Mouse (Mus musculus): ENCODE results near the gene Kmt2e. TPM values are rescaled to one million over a fixed set of nuclear protein-coding genes. Genes with fewer than 3 reads are reported as not detected.

Kmt2e gene
- polyA plus RNA-seq, 1 experiment from 2014 or later = 44.8 TPM

DNA sequence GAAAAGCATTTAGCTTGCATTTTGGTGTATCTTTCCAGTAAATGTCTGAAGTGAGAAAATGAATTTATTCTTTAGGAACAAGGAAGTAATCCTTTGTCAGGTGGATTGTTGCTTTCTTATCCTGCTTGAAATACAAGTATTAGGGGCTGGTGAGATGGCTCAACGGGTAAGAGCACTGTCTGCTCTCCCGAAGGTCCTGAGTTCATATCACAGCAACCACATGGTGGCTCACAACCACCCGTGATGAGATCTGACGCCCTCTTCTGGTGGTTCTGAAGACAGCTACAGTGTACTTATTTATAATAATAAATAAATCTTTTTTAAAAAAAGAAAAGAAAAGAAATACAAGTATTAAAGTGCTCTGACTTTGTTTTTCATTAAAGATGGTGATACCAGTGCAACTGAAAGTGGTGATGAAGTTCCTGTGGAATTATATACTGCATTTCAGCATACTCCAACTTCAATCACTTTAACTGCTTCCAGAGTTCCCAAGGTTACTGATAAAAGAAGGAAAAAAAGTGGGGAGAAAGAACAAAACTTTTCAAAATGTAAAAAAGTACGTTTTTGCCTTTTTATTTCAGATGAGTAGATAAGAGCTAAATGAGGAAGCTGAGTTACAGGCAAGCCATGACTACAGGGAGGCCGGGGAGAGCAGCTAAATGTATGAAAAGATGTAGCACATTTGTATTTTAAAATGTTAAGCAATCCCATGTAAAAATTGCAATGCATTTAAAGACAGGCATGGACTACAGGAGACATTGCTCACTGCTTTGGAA is 39.0 kb downstream of the Kmt2e start:
- peaks cover 53% of the 10 kb centered on the region for H3K36me3 ChIP-seq (ENCODE audit: control insufficient read depth, insufficient read depth)

DNA sequence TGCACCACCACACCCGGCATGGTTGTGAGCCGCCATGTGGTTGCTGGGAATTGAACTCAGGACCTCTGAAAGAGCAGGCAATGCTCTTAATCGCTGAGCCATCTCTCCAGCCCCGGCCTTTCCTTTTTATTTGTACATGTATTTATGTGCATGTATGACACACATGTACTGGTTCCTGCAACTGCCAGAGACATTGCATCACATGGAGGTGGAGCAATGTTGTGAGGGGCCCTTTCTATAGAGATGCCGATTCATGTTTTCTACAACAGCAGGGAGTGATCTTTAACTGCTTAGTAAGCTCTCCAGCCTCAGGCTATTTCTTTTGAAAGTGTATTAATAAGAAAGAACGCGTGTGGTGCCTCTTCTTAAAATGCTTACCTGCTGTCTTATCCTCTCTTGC is 49.6 kb downstream of the Kmt2e start:
- ATAC-seq = no peak
- H3K4me3 ChIP-seq (ENCODE audit: low read depth, low read length) = no peak overlapping the region
- no peak overlapping the region for H3K4me2 ChIP-seq (replicated peaks; ENCODE audit: low read depth)
- no peak overlapping the region for H3K27ac ChIP-seq (ENCODE audit: low read depth, low read length)
- H3K9me3 ChIP-seq (ENCODE audit: control insufficient read depth) = no peaks in the 10 kb centered on the region
- H3K27me3 ChIP-seq (replicated peaks; ENCODE audit: control insufficient read depth, insufficient read depth, low read length) = no peaks in the 10 kb centered on the region
- 85% methylated on average over 7 of the region's 7 CpGs for WGBS
- TF ChIP-seq CTCF (IDR thresholded peaks at IDR 0.05; ENCODE audit: low read depth) = no peak
- H3K9ac ChIP-seq (ENCODE audit: low read depth, low read length) = no peak overlapping the region
- peaks cover 72% of the 10 kb centered on the region for H3K36me3 ChIP-seq (ENCODE audit: control insufficient read depth, insufficient read depth)
- H3K4me1 ChIP-seq (replicated peaks; ENCODE audit: control insufficient read depth, insufficient read depth, low read length) = no peaks in the 10 kb centered on the region

More for the DNA sequence above, 39.0 kb downstream of the Kmt2e start:
- H3K9me3 ChIP-seq (ENCODE audit: control insufficient read depth) = no peaks in the 10 kb centered on the region
- no peak for ATAC-seq
- no peak overlapping the region for H3K4me3 ChIP-seq (ENCODE audit: low read depth, low read length)
- H3K27ac ChIP-seq (ENCODE audit: low read depth, low read length) = no peak overlapping the region
- TF ChIP-seq CTCF (IDR thresholded peaks at IDR 0.05; ENCODE audit: low read depth) = peak; percentile 57
- no peaks in the 10 kb centered on the region for H3K4me1 ChIP-seq (replicated peaks; ENCODE audit: control insufficient read depth, insufficient read depth, low read length)
- no peaks in the 10 kb centered on the region for H3K27me3 ChIP-seq (replicated peaks; ENCODE audit: control insufficient read depth, insufficient read depth, low read length)
- H3K9ac ChIP-seq (ENCODE audit: low read depth, low read length) = no peak overlapping the region
- H3K4me2 ChIP-seq (replicated peaks; ENCODE audit: low read depth) = no peak overlapping the region
- WGBS = 69% methylated on average over 6 of the region's 6 CpGs

- ATAC-seq = no peak
- H3K4me1 ChIP-seq (replicated peaks; ENCODE audit: control insufficient read depth, insufficient read depth, low read length) = no peaks in the 10 kb centered on the region
- H3K4me3 ChIP-seq (ENCODE audit: low read depth, low read length) = no peak overlapping the region
- no peak overlapping the region for H3K27ac ChIP-seq (ENCODE audit: low read depth, low read length)
- H3K4me2 ChIP-seq (replicated peaks; ENCODE audit: low read depth) = no peak overlapping the region
- no peak overlapping the region for H3K9ac ChIP-seq (ENCODE audit: low read depth, low read length)
- H3K36me3 ChIP-seq (ENCODE audit: control insufficient read depth, insufficient read depth) = peaks cover 79% of the 10 kb centered on the region
- no peaks in the 10 kb centered on the region for H3K27me3 ChIP-seq (replicated peaks; ENCODE audit: control insufficient read depth, insufficient read depth, low read length)
- H3K9me3 ChIP-seq (ENCODE audit: control insufficient read depth) = no peaks in the 10 kb centered on the region
- 76% methylated on average over 4 of the region's 4 CpGs for WGBS
- TF ChIP-seq CTCF (IDR thresholded peaks at IDR 0.05; ENCODE audit: low read depth) = no peak
Observed at GRCm38 (mm10) chr5:23489231-23489630, 55.0 kb downstream of the Kmt2e start.

- no peak for ATAC-seq
- Histone ChIP-seq H3K36me3 (ENCODE audit: control insufficient read depth, insufficient read depth) (peaks cover 78% of the 10 kb centered on the region), H3K4me2 (replicated peaks; ENCODE audit: low read depth) (no peak overlapping the region)
Observed at GRCm38 (mm10) chr5:23490797-23491196, 56.6 kb downstream of the Kmt2e start.

GRCm38 (mm10) chr5:23496396-23496795 is 62.2 kb downstream of the Kmt2e start:
- no peak for TF ChIP-seq CTCF (IDR thresholded peaks at IDR 0.05; ENCODE audit: low read depth)
- Histone ChIP-seq H3K27me3 (replicated peaks; ENCODE audit: control insufficient read depth, insufficient read depth, low read length) (no peaks in the 10 kb centered on the region), H3K36me3 (ENCODE audit: control insufficient read depth, insufficient read depth) (peaks cover 79% of the 10 kb centered on the region), H3K4me2 (replicated peaks; ENCODE audit: low read depth) (no peak overlapping the region), H3K9me3 (ENCODE audit: control insufficient read depth) (no peaks in the 10 kb centered on the region), H3K9ac (ENCODE audit: low read depth, low read length) (no peak overlapping the region), H3K4me3 (ENCODE audit: low read depth, low read length) (no peak overlapping the region), H3K4me1 (replicated peaks; ENCODE audit: control insufficient read depth, insufficient read depth, low read length) (no peaks in the 10 kb centered on the region), H3K27ac (ENCODE audit: low read depth, low read length) (no peak overlapping the region)
- 84% methylated on average over 3 of the region's 3 CpGs for WGBS
- ATAC-seq = no peak

More at GRCm38 (mm10) chr5:23490797-23491196, 56.6 kb downstream of the Kmt2e start:
- 43% methylated on average over 2 of the region's 2 CpGs for WGBS
- no peaks in the 10 kb centered on the region for H3K27me3 ChIP-seq (replicated peaks; ENCODE audit: control insufficient read depth, insufficient read depth, low read length)
- no peak overlapping the region for H3K9ac ChIP-seq (ENCODE audit: low read depth, low read length)
- no peaks in the 10 kb centered on the region for H3K4me1 ChIP-seq (replicated peaks; ENCODE audit: control insufficient read depth, insufficient read depth, low read length)
- TF ChIP-seq CTCF (IDR thresholded peaks at IDR 0.05; ENCODE audit: low read depth) = peak; percentile 70
- H3K4me3 ChIP-seq (ENCODE audit: low read depth, low read length) = no peak overlapping the region
- no peak overlapping the region for H3K27ac ChIP-seq (ENCODE audit: low read depth, low read length)
- H3K9me3 ChIP-seq (ENCODE audit: control insufficient read depth) = no peaks in the 10 kb centered on the region

DNA sequence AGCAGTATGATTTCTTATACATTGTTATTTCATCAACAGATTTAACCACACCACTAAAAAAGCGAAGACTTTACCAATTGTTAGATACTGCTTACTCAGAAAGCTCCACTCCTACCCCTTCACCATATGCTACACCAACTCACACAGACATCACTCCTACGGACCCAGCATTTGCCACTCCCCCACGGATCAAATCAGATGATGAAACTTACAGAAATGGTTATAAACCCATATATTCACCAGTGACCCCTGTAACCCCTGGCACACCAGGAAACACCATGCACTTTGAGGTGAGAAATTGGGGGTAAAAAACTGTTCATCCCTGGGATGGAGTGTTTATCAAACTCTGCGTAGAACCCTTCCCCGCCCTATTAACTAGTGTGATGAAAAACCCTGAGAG is 62.7 kb downstream of the Kmt2e start:
- H3K27ac ChIP-seq (ENCODE audit: low read depth, low read length) = no peak overlapping the region
- H3K4me3 ChIP-seq (ENCODE audit: low read depth, low read length) = no peak overlapping the region
- peaks cover 79% of the 10 kb centered on the region for H3K36me3 ChIP-seq (ENCODE audit: control insufficient read depth, insufficient read depth)
- WGBS = 96% methylated on average over 5 of the region's 5 CpGs
- H3K27me3 ChIP-seq (replicated peaks; ENCODE audit: control insufficient read depth, insufficient read depth, low read length) = no peaks in the 10 kb centered on the region
- no peak overlapping the region for H3K9ac ChIP-seq (ENCODE audit: low read depth, low read length)
- no peaks in the 10 kb centered on the region for H3K9me3 ChIP-seq (ENCODE audit: control insufficient read depth)
- no peak overlapping the region for H3K4me2 ChIP-seq (replicated peaks; ENCODE audit: low read depth)
- TF ChIP-seq CTCF (IDR thresholded peaks at IDR 0.05; ENCODE audit: low read depth) = no peak
- no peaks in the 10 kb centered on the region for H3K4me1 ChIP-seq (replicated peaks; ENCODE audit: control insufficient read depth, insufficient read depth, low read length)
- ATAC-seq = no peak
